Mouse (Mus musculus) forebrain, postnatal 0 days (tissue): ENCODE results near the gene Rtraf. TPM values are rescaled to one million over a fixed set of nuclear protein-coding genes. Genes with fewer than 3 reads are reported as not detected.

Experiments used
- ATAC-seq: fragments of 200-750 bp; cut with Nextera tagmentation; 2 replicates; pipeline ENCODE4 v1.8.0; 2017; ENCODE audit warnings: mild to moderate bottlenecking, moderate library complexity
- DNase-seq: peaks from one replicate; pipeline ENCODE4 v3.0.0-alpha.2; 2015
- H3K27ac ChIP-seq: fragments of 300-500 bp; sonication (generic); 2 replicates; pipeline ENCODE4 v1.5.1; 2014; ENCODE audit warnings: low read depth, mild to moderate bottlenecking, antibody characterized with exemption, low read length, moderate library complexity, mixed read lengths
- H3K27me3 ChIP-seq: fragments of 300-500 bp; sonication (generic); 2 replicates; pipeline ENCODE4 v1.6.1; 2014; ENCODE audit warnings: mild to moderate bottlenecking, low read length, mixed read lengths; ENCODE audit not compliant: insufficient read depth
- H3K36me3 ChIP-seq: fragments of 300-500 bp; sonication (generic); 2 replicates; pipeline ENCODE4 v1.6.1; 2014; ENCODE audit warnings: mild to moderate bottlenecking, moderate library complexity; ENCODE audit not compliant: insufficient read depth
- H3K4me1 ChIP-seq: fragments of 300-500 bp; sonication (generic); 2 replicates; pipeline ENCODE4 v1.6.1; 2014; ENCODE audit warnings: antibody characterized with exemption; ENCODE audit not compliant: insufficient read depth
- H3K4me2 ChIP-seq: fragments of 300-500 bp; sonication (generic); 2 replicates; pipeline ENCODE4 v1.6.1; 2014; ENCODE audit warnings: low read depth, mild to moderate bottlenecking, moderate library complexity
- H3K4me3 ChIP-seq: fragments of 300-500 bp; sonication (generic); 2 replicates; pipeline ENCODE4 v1.5.1; 2014; ENCODE audit warnings: low read depth, low read length, mixed read lengths
- H3K9ac ChIP-seq: fragments of 300-500 bp; sonication (generic); 2 replicates; pipeline ENCODE4 v1.6.1; 2014; ENCODE audit warnings: mild to moderate bottlenecking
- H3K9me3 ChIP-seq: fragments of 300-500 bp; sonication (generic); 2 replicates; pipeline ENCODE4 v1.6.1; 2016; ENCODE audit warnings: low read length
- CTCF ChIP-seq: sonication (generic); IDR thresholded peaks from 2 replicates; pipeline ENCODE4 v1.5.1; 2016; ENCODE audit warnings: antibody characterized with exemption, control low read depth, low read depth
- WGBS: fragments of 180-500 bp; shearing (Covaris S2); extraction: QIAGEN DNeasy Blood & Tissue Kit; methylation state at CpG from one replicate; pipeline ENCODE4 v1.1.7; 2014; 5-methylcytosine and 5-hydroxymethylcytosine counted together
- polyA plus RNA-seq: library from polyadenylated mRNA; unstranded; fragments of >200 nt; fragmentation: Nextera tagmentation; extraction: Ambion mirVana; gene quantifications from 2 replicates; pipeline ENCODE4 v1.2.1, GENCODE M21; 2015
- total RNA-seq: library from RNA; depleted of rRNA; stranded (reverse); fragments of >200 nt; gene quantifications from 2 replicates; pipeline ENCODE4 v1.2.3, GENCODE M21; 2014; rRNA removed

Gene Rtraf
- total and polyA plus RNA-seq, 2 experiments from 2014 or later = 95.1 to 153 TPM

GRCm38 (mm10) chr14:19766380-19766649 lies 57.3 kb downstream of the Rtraf start:
- H3K27ac ChIP-seq = no peak overlapping the region
- no peaks in the 10 kb centered on the region for H3K9me3 ChIP-seq
- no peaks in the 10 kb centered on the region for H3K4me1 ChIP-seq
- H3K9ac ChIP-seq = no peak overlapping the region
- no peak overlapping the region for H3K4me3 ChIP-seq
- no peaks in the 10 kb centered on the region for H3K36me3 ChIP-seq
- DNase-seq = no peak
- no peak for TF ChIP-seq CTCF
- 37% methylated on average over 1 of the region's 1 CpGs for WGBS
- H3K4me2 ChIP-seq = no peak overlapping the region
- H3K27me3 ChIP-seq = no peaks in the 10 kb centered on the region
- ATAC-seq = no peak

DNA sequence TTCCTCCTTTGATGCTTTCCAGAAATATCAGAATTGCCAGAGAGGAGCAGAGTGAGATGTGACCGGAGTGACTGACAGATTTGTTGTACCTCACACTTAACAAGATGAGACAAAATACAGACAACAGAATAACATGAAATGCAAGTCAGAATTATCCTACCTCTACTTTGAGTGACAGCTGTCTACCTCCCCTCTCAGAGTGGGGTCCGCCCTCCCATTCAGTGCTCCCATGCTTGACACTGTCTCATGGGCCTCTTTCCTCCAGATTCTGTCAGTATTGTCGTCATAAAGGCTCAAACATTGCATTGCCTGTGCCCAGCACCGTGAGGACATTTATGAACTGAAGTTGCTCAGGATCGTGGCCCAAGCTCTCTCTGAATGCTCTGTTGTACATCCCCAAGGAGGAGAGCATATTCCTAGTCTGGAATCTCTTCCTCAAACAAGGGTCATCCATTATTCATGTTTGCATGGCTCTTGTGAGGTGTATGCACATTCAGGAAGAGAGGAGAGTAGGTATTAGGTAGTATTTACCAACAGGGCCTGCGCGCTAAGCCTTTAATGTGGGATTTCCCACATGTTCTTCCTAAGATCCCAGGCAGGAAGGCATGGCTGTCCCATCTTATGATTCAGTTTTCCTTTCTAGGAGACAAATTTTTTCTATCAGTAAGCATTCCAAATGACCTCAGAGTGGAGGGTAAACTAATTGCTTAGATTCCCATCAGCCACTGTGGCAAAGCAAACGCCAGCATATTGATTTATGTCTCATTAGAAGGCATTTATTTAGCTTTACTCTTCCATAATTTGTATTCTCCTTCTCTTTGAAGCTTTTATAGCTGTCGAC lies 57.9 kb downstream of the Rtraf start:
- no peak overlapping the region for H3K4me2 ChIP-seq
- H3K4me3 ChIP-seq = no peak overlapping the region
- DNase-seq (no peak), ATAC-seq (peak; percentile 61)
- no peak overlapping the region for H3K9ac ChIP-seq
- WGBS = 55% methylated on average over 9 of the region's 9 CpGs
- no peaks in the 10 kb centered on the region for H3K9me3 ChIP-seq
- H3K36me3 ChIP-seq = no peaks in the 10 kb centered on the region
- H3K4me1 ChIP-seq = no peaks in the 10 kb centered on the region
- H3K27ac ChIP-seq = no peak overlapping the region
- H3K27me3 ChIP-seq = no peaks in the 10 kb centered on the region
- TF ChIP-seq CTCF = no peak

DNA sequence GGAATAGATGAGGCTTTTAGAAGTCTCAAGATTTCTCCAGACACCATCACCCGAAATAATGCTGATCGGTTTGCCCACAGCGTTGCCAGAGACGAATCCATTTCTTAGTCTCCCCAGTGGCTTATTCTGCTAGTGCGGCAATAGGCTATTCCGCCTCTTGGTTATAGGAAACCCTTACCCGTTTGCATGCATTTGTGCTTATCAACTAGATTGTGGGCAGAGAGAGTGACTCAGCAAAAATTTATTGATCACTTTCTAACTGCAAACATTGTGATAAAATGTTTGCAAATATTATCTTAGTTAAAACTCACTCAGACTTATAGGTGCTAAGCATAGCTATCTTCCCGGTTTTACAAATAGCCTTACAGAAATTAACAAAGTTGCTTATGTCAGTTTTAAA lies 59.3 kb downstream of the Rtraf start:
- Histone ChIP-seq H3K4me2 (no peak overlapping the region), H3K27ac (no peak overlapping the region), H3K9ac (no peak overlapping the region), H3K9me3 (no peaks in the 10 kb centered on the region), H3K4me3 (no peak overlapping the region), H3K4me1 (no peaks in the 10 kb centered on the region), H3K27me3 (no peaks in the 10 kb centered on the region), H3K36me3 (no peaks in the 10 kb centered on the region)
- no peak for TF ChIP-seq CTCF
- no peak for ATAC-seq
- WGBS = 78% methylated on average over 8 of the region's 8 CpGs
- no peak for DNase-seq

DNA sequence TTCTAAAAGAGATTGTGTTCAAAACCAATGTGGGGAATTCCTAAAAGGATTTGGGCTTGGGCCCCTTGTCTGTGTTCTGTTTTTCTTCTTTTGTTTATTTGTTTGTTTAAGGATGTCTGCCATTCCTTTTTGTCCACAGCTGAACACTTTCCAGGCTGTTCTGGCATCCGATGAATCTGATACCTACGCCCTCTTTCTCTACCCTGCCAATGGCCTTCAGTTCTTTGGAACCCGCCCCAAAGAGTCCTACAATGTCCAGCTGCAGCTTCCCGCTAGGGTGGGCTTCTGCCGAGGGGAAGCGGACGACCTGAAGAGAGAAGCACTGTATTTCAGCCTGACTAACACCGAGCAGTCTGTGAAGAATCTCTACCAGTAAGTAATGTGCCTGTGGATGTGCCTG lies 60.1 kb downstream of the Rtraf start:
- Histone ChIP-seq H3K4me2 (no peak overlapping the region), H3K27ac (no peak overlapping the region), H3K4me3 (no peak overlapping the region), H3K36me3 (no peaks in the 10 kb centered on the region), H3K9ac (no peak overlapping the region), H3K4me1 (no peaks in the 10 kb centered on the region), H3K27me3 (no peaks in the 10 kb centered on the region), H3K9me3 (no peaks in the 10 kb centered on the region)
- TF ChIP-seq CTCF = no peak
- WGBS = 33% methylated on average over 8 of the region's 8 CpGs
- ATAC-seq = peak; percentile 43
- peak; percentile 26 for DNase-seq

- H3K27ac ChIP-seq = no peak overlapping the region
- no peaks in the 10 kb centered on the region for H3K36me3 ChIP-seq
- ATAC-seq (no peak), DNase-seq (no peak)
- no peak for TF ChIP-seq CTCF
- H3K4me2 ChIP-seq = no peak overlapping the region
- H3K4me1 ChIP-seq = no peaks in the 10 kb centered on the region
- no peak overlapping the region for H3K9ac ChIP-seq
- no peaks in the 10 kb centered on the region for H3K9me3 ChIP-seq
- 70% methylated on average over 4 of the region's 4 CpGs for WGBS
- no peaks in the 10 kb centered on the region for H3K27me3 ChIP-seq
- H3K4me3 ChIP-seq = no peak overlapping the region
Measured at GRCm38 (mm10) chr14:19762014-19762413, 61.6 kb downstream of the Rtraf start.

Other genes with a start within 250 kb of the Rtraf start
- gene Gm2237, start 238.7 kb downstream of the Rtraf start, total RNA-seq = 14.9 and 21.0 TPM in 2 replicates
- gene Gm2237, start 238.7 kb downstream of the Rtraf start, polyA plus RNA-seq = 4.2 and 5.8 TPM in 2 replicates
- not detected in 2 replicates for gene Gm5458, start 221.2 kb downstream of the Rtraf start, total RNA-seq
- 0.21 TPM in 1 of 2 replicates, not detected in the other for gene Gm5458, start 221.2 kb downstream of the Rtraf start, polyA plus RNA-seq
- gene Nid2, start 72.6 kb downstream of the Rtraf start, total RNA-seq = 17.3 and 26.8 TPM in 2 replicates
- gene Nid2, start 72.6 kb downstream of the Rtraf start, polyA plus RNA-seq = 18.5 and 18.6 TPM in 2 replicates
- 447 and 546 TPM in 2 replicates for gene Gng2, start 153.8 kb upstream of the Rtraf start, total RNA-seq
- 367 and 462 TPM in 2 replicates for gene Gng2, start 153.8 kb upstream of the Rtraf start, polyA plus RNA-seq